ENCODE assay signal across 25 mouse cellular contexts in genomic region chr14:41030989-41031513, GRCm38 (mm10). TPM values are rescaled to one million over a fixed set of nuclear protein-coding genes. Genes with fewer than 3 reads are reported as not detected.
"Had no signal": no experiment of that assay in that cellular context is flagged by ENCODE, and none has a peak within 500 bp of the region (broad histone marks: within the 10 kb centered on the region; RNA-seq: fewer than 3 reads in every experiment).

No protein-coding gene starts in this region.

- H3K4me1 ChIP-seq: midbrain, embryonic 10.5 days; midbrain, embryonic 12.5 days; neural tube, embryonic 13.5 days; neural tube, embryonic 15.5 days; stomach, embryonic 15.5 days had no signal

- H3K27ac ChIP-seq: midbrain, embryonic 10.5 days; midbrain, embryonic 12.5 days; neural tube, embryonic 13.5 days; neural tube, embryonic 15.5 days; stomach, embryonic 15.5 days; stomach, postnatal 0 days had no signal

- H3K4me3 ChIP-seq: midbrain, embryonic 10.5 days; midbrain, embryonic 12.5 days; myocyte; neural tube, embryonic 13.5 days; neural tube, embryonic 15.5 days; stomach, embryonic 15.5 days had no signal

- H3K36me3 ChIP-seq: midbrain, embryonic 10.5 days; midbrain, embryonic 12.5 days; neural tube, embryonic 13.5 days; neural tube, embryonic 15.5 days; stomach, embryonic 15.5 days had no signal

- DNase-seq: lung, adult 18-20 months; lung, embryonic 14.5 days; lung, postnatal 10 days; lung, postnatal 4 days; midbrain, embryonic 14.5 days; retina, postnatal 1 day; right cerebral cortex, adult 18-20 months; right cerebral cortex, postnatal 25 days; right cerebral cortex, postnatal 4 days; spleen, adult 18-20 months; thymus, postnatal 14 days; thymus, postnatal 36 days had no signal

- H3K27me3 ChIP-seq: midbrain, embryonic 12.5 days; neural tube, embryonic 13.5 days; neural tube, embryonic 15.5 days; stomach, embryonic 15.5 days had no signal

- H3K9ac ChIP-seq: lung, embryonic 14.5 days; midbrain, embryonic 12.5 days; neural tube, embryonic 13.5 days; neural tube, embryonic 15.5 days; stomach, embryonic 15.5 days had no signal

- H3K9me3 ChIP-seq: midbrain, embryonic 10.5 days; midbrain, embryonic 12.5 days; neural tube, embryonic 13.5 days; neural tube, embryonic 15.5 days; stomach, embryonic 15.5 days had no signal

- H3K4me2 ChIP-seq: lung, embryonic 14.5 days; midbrain, embryonic 12.5 days; neural tube, embryonic 13.5 days; neural tube, embryonic 15.5 days; stomach, embryonic 15.5 days had no signal

- ATAC-seq: midbrain, embryonic 16.5 days had no signal

RNA-seq across cellular contexts. Expression of gene Dydc2, which starts 38.0 kb away (rescaled TPM):
- total RNA-seq: megakaryocyte, adult 5-6 weeks; megakaryocyte-erythroid progenitor cell, adult 5-6 weeks had no signal
- polyA plus RNA-seq: lung, embryonic 14.5 days; myocyte; neural tube, embryonic 13.5 days; small intestine, adult 2 months; stomach, embryonic 15.5 days; stomach, postnatal 0 days had no signal

RNA-seq across cellular contexts. Expression of gene Dydc1, which starts 41.7 kb away (rescaled TPM):
- total RNA-seq: megakaryocyte, adult 5-6 weeks; megakaryocyte-erythroid progenitor cell, adult 5-6 weeks had no signal
- polyA plus RNA-seq: lung, embryonic 14.5 days; midbrain, embryonic 10.5 days; midbrain, embryonic 12.5 days; midbrain, embryonic 14.5 days; midbrain, embryonic 16.5 days; myocyte; neural tube, embryonic 11.5 days; neural tube, embryonic 13.5 days; neural tube, embryonic 15.5 days; small intestine, adult 2 months; stomach, embryonic 15.5 days; stomach, postnatal 0 days; thymus, postnatal 0 days had no signal
